Mouse (Mus musculus): ENCODE data around the gene Tbc1d9b. TPM values are rescaled to one million over a fixed set of nuclear protein-coding genes. Genes with fewer than 3 reads are reported as not detected.
"Not testable (repeated sequence)": the region's sequence is repeated elsewhere in the genome, so short reads cannot be mapped to it uniquely, and the experiment has no call there.

Tbc1d9b gene
- total and polyA plus RNA-seq, 2 experiments: 19.5 to 30.5 TPM

GRCm38 (mm10) chr11:50158346-50158745, 27.1 kb downstream of the Tbc1d9b start:
- Histone ChIP-seq H3K79me2 (ENCODE audit: control insufficient read depth, insufficient read depth, low read length) (no peaks in the 10 kb centered on the region), H3K36me3 (ENCODE audit: control insufficient read depth, insufficient read depth, low read length) (peaks cover 5% of the 10 kb centered on the region; the same call in 1 of the 2 replicates), H3K4me1 (ENCODE audit: control insufficient read depth, insufficient read depth, low read length) (peaks cover 18% of the 10 kb centered on the region), H3K27ac (replicated peaks; ENCODE audit: insufficient read depth, low read depth, low read length) (peak overlapping the region; percentile 35), H3K9ac (ENCODE audit: low read depth, low read length) (no peak overlapping the region), H3K4me3 (ENCODE audit: insufficient read depth, low read depth, low read length) (no peak overlapping the region), H3K27me3 (ENCODE audit: control insufficient read depth, insufficient read depth, low read length) (no peaks in the 10 kb centered on the region)
- WGBS: 25% methylated on average over 7 of the region's 7 CpGs
- DNase-seq (ENCODE audit: extremely low read depth, low read depth, low spot score): peak; percentile 88
- no peak for TF ChIP-seq CTCF (IDR thresholded peaks at IDR 0.05; ENCODE audit: low read depth, low read length)
- TF ChIP-seq POLR2A (IDR thresholded peaks at IDR 0.05; ENCODE audit: extremely low read depth, insufficient read depth, low read length): no peak

- WGBS: 51% methylated on average over 4 of the region's 4 CpGs
Measured at GRCm38 (mm10) chr11:50159347-50159746, 28.2 kb downstream of the Tbc1d9b start.

DNA sequence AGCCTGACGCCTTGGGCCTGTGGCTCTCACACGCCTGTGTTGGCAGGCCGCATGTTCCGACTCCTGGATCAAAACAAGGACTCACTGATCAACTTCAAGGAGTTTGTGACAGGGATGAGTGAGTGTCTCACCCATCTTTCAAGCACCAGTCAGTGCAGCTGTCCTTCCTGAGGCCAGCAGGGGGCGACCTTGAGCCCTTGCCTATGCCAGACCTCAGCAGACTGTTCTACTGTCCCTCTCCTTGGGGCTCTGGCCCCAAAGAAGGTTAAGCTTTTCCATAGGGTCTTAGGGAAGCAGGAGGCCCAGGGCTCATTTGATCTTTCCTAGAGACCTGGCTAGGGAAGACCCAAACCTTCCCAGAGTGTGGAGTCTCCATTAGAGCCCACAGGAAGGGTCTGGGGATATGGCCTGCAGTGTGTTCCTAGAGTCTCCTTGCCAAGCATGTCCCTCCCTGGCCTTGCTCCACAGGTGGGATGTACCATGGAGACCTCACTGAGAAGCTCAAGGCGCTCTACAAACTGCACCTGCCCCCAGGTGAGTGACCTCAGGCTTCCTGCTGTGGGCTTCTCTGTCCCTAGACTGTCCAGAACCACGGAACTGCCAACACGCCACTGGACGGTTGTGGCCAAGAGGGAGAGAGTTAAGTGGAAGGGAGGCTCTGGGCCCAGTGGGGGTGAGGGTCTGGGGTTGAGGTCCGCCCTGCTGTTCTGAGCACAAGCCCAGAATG, 30.5 kb downstream of the Tbc1d9b start:
- TF ChIP-seq POLR2A (IDR thresholded peaks at IDR 0.05; ENCODE audit: extremely low read depth, insufficient read depth, low read length) (no peak), CTCF (IDR thresholded peaks at IDR 0.05; ENCODE audit: low read depth, low read length) (peak; percentile 98)
- H3K36me3 ChIP-seq (ENCODE audit: control insufficient read depth, insufficient read depth, low read length): no peaks in the 10 kb centered on the region
- no peaks in the 10 kb centered on the region for H3K27me3 ChIP-seq (ENCODE audit: control insufficient read depth, insufficient read depth, low read length)
- no peak overlapping the region for H3K4me3 ChIP-seq (ENCODE audit: insufficient read depth, low read depth, low read length)
- 67% methylated on average over 10 of the region's 10 CpGs for WGBS
- DNase-seq (ENCODE audit: extremely low read depth, low read depth, low spot score): peak; percentile 44
- H3K4me1 ChIP-seq (ENCODE audit: control insufficient read depth, insufficient read depth, low read length): peaks cover 18% of the 10 kb centered on the region
- no peak overlapping the region for H3K27ac ChIP-seq (replicated peaks; ENCODE audit: insufficient read depth, low read depth, low read length)
- no peak overlapping the region for H3K9ac ChIP-seq (ENCODE audit: low read depth, low read length)
- H3K79me2 ChIP-seq (ENCODE audit: control insufficient read depth, insufficient read depth, low read length): no peaks in the 10 kb centered on the region

More at GRCm38 (mm10) chr11:50159347-50159746, 28.2 kb downstream of the Tbc1d9b start:
- H3K9ac ChIP-seq (ENCODE audit: low read depth, low read length): no peak overlapping the region
- H3K4me3 ChIP-seq (ENCODE audit: insufficient read depth, low read depth, low read length): no peak overlapping the region
- no peak for TF ChIP-seq POLR2A (IDR thresholded peaks at IDR 0.05; ENCODE audit: extremely low read depth, insufficient read depth, low read length)
- TF ChIP-seq CTCF (IDR thresholded peaks at IDR 0.05; ENCODE audit: low read depth, low read length): no peak
- H3K27ac ChIP-seq (replicated peaks; ENCODE audit: insufficient read depth, low read depth, low read length): no peak overlapping the region
- peaks cover 4% of the 10 kb centered on the region; the same call in 1 of the 2 replicates for H3K36me3 ChIP-seq (ENCODE audit: control insufficient read depth, insufficient read depth, low read length)
- peak; percentile 55 for DNase-seq (ENCODE audit: extremely low read depth, low read depth, low spot score)
- peaks cover 18% of the 10 kb centered on the region for H3K4me1 ChIP-seq (ENCODE audit: control insufficient read depth, insufficient read depth, low read length)
- no peaks in the 10 kb centered on the region for H3K27me3 ChIP-seq (ENCODE audit: control insufficient read depth, insufficient read depth, low read length)
- no peaks in the 10 kb centered on the region for H3K79me2 ChIP-seq (ENCODE audit: control insufficient read depth, insufficient read depth, low read length)

- no peak overlapping the region for H3K4me3 ChIP-seq (ENCODE audit: insufficient read depth, low read depth, low read length)
Measured at GRCm38 (mm10) chr11:50162338-50163050, 31.3 kb downstream of the Tbc1d9b start.

DNA sequence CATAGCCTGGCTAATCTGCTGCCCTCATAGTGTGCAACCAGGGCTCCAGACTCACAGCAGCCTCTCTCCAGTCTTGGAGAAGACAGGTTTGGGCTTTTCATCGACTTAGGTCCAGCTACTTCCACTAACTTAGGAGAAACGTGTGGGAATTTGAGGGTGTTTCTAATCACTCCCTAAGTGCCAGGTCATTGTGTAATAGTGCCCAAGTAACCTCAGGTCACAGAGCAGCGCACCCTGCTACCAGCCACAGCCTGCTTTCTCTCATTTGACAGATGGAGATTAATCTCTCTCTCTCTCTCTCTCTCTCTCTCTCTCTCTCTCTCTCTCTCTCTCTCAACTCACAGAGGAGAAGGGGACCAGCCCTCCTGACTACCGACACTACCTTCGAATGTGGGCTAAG, 37.2 kb downstream of the Tbc1d9b start:
- DNase-seq (ENCODE audit: extremely low read depth, low read depth, low spot score): peak; percentile 84
- Histone ChIP-seq H3K79me2 (ENCODE audit: control insufficient read depth, insufficient read depth, low read length) (no peaks in the 10 kb centered on the region), H3K27ac (replicated peaks; ENCODE audit: insufficient read depth, low read depth, low read length) (peak overlapping the region; percentile 14; the same call in 1 of the 2 replicates), H3K36me3 (ENCODE audit: control insufficient read depth, insufficient read depth, low read length) (peaks cover 10% of the 10 kb centered on the region; the same call in 1 of the 2 replicates), H3K9ac (ENCODE audit: low read depth, low read length) (no peak overlapping the region), H3K4me1 (ENCODE audit: control insufficient read depth, insufficient read depth, low read length) (peaks cover 8% of the 10 kb centered on the region), H3K27me3 (ENCODE audit: control insufficient read depth, insufficient read depth, low read length) (no peaks in the 10 kb centered on the region), H3K4me3 (ENCODE audit: insufficient read depth, low read depth, low read length) (no peak overlapping the region)
- 47% methylated on average over 5 of the region's 5 CpGs for WGBS
- TF ChIP-seq CTCF (IDR thresholded peaks at IDR 0.05; ENCODE audit: low read depth, low read length) (no peak), POLR2A (IDR thresholded peaks at IDR 0.05; ENCODE audit: extremely low read depth, insufficient read depth, low read length) (no peak)

More at GRCm38 (mm10) chr11:50162338-50163050, 31.3 kb downstream of the Tbc1d9b start:
- 93% methylated on average over 3 of the region's 3 CpGs for WGBS
- Histone ChIP-seq H3K79me2 (ENCODE audit: control insufficient read depth, insufficient read depth, low read length) (no peaks in the 10 kb centered on the region), H3K36me3 (ENCODE audit: control insufficient read depth, insufficient read depth, low read length) (no peaks in the 10 kb centered on the region), H3K27ac (replicated peaks; ENCODE audit: insufficient read depth, low read depth, low read length) (no peak overlapping the region), H3K9ac (ENCODE audit: low read depth, low read length) (no peak overlapping the region), H3K27me3 (ENCODE audit: control insufficient read depth, insufficient read depth, low read length) (no peaks in the 10 kb centered on the region), H3K4me1 (ENCODE audit: control insufficient read depth, insufficient read depth, low read length) (peaks cover 18% of the 10 kb centered on the region)
- no peak for DNase-seq (ENCODE audit: extremely low read depth, low read depth, low spot score)
- TF ChIP-seq POLR2A (IDR thresholded peaks at IDR 0.05; ENCODE audit: extremely low read depth, insufficient read depth, low read length) (no peak), CTCF (IDR thresholded peaks at IDR 0.05; ENCODE audit: low read depth, low read length) (no peak)

DNA sequence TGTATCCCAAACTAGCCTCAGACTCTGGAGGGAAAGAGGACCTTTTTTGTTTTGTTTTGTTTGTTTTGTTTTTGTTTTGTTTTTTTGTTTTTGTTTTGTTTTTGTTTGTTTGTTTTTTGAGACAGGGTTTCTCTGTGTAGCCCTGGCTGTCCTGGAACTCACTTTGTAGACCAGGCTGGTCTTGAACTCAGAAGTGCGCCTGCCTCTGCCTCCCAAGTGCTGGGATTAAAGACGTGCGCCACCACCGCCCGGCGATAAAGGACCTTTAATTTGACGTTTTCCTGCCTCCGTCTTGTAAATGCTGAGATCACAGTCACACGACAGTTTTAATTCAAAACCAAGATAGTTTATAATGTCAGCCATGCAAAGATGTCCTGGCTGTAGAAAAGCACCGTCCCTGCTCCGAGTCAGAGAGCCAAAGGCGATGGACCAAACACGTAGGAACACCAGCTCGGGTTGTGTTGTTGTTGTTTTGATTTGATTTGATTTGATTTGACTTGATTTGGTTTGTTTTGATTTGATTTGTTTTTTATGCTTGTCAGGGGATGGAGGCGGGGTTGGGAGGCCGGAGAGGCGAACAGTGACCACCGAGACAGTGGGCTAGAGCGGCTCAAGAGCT, 43.0 kb downstream of the Tbc1d9b start, which contains the start of gene Mrnip:
TSS of gene Mrnip (plus strand) at position 334 of the 619 bp plus-strand sequence.
- not testable (repeated sequence) for H3K27me3 ChIP-seq (ENCODE audit: control insufficient read depth, insufficient read depth, low read length); H3K79me2 ChIP-seq (ENCODE audit: control insufficient read depth, insufficient read depth, low read length); H3K36me3 ChIP-seq (ENCODE audit: control insufficient read depth, insufficient read depth, low read length); DNase-seq (ENCODE audit: extremely low read depth, low read depth, low spot score)
- Histone ChIP-seq H3K4me1 (ENCODE audit: control insufficient read depth, insufficient read depth, low read length) (peaks cover 30% of the 10 kb centered on the region), H3K9ac (ENCODE audit: low read depth, low read length) (peak within 1 kb of the TSS; percentile 80), H3K4me3 (ENCODE audit: insufficient read depth, low read depth, low read length) (peak within 1 kb of the TSS; percentile 75), H3K27ac (replicated peaks; ENCODE audit: insufficient read depth, low read depth, low read length) (peak within 1 kb of the TSS; percentile 64)
- 8% methylated on average over 19 of the region's 19 CpGs for WGBS

Measured in liver, adult 2 months (tissue).